Mouse (Mus musculus) liver, embryonic 14.5 days (tissue): ENCODE measurements at regions not wholly inside any gene's neighbourhood (a gene's known extent, or its start where the extent isn't known, plus 50 kb on each side); places are given as distances from the start of the nearest gene placed in this dataset.

Experiments
- ATAC-seq: fragments of 200-750 bp; cut with Nextera tagmentation; 2 replicates; pipeline ENCODE4 v1.8.0; 2017; ENCODE audit warnings: moderate number of reproducible peaks, mild to moderate bottlenecking, moderate library complexity; ENCODE audit not compliant: insufficient read depth
- DNase-seq, 3 experiments: peaks; one replicate each; pipeline ENCODE4 v3.0.0-alpha.2; 2012 to 2013; ENCODE audit warnings: low read depth in 3 of 3, low spot score in 3 of 3
- H3K27ac ChIP-seq: fragments of 300-500 bp; sonication (generic); 2 replicates; pipeline ENCODE4 v1.5.1; 2014; ENCODE audit warnings: moderate library complexity, mild to moderate bottlenecking, control low read depth, inconsistent platforms
- H3K27me3 ChIP-seq: fragments of 300-500 bp; sonication (generic); 2 replicates; pipeline ENCODE4 v1.6.1; 2014; ENCODE audit warnings: mild to moderate bottlenecking, low read length, moderate library complexity; ENCODE audit not compliant: control insufficient read depth, insufficient read depth
- H3K36me3 ChIP-seq: fragments of 300-500 bp; sonication (generic); replicated peaks from 2 replicates; pipeline ENCODE4 v1.6.1; 2014; ENCODE audit warnings: low read depth; ENCODE audit not compliant: control insufficient read depth, insufficient read depth
- H3K4me1 ChIP-seq, 2 experiments: fragments of 200-500 bp in 1 of 2; fragments of 300-500 bp in 1 of 2; sonication (generic) in 1 of 2; replicated peaks; 2 replicates each; pipeline ENCODE4 v1.6.1; 2012 to 2014; ENCODE audit warnings: antibody characterized with exemption in 1 of 2, inconsistent platforms in 1 of 2, low read length in 1 of 2; ENCODE audit not compliant: control insufficient read depth in 2 of 2, insufficient read depth in 2 of 2
- H3K4me2 ChIP-seq: fragments of 300-500 bp; sonication (generic); 2 replicates; pipeline ENCODE4 v1.6.1; 2014; ENCODE audit warnings: low read depth, mild to moderate bottlenecking, control low read depth, moderate library complexity
- H3K4me3 ChIP-seq, 2 experiments: fragments of 200-500 bp in 1 of 2; fragments of 300-500 bp in 1 of 2; sonication (generic) in 1 of 2; 2 replicates each; pipeline ENCODE4 v1.5.1; 2012 to 2014; ENCODE audit warnings: low read depth in 2 of 2, low read length in 2 of 2, mild to moderate bottlenecking in 2 of 2, control low read depth in 1 of 2, inconsistent platforms in 1 of 2, moderate library complexity in 1 of 2; ENCODE audit not compliant: insufficient read depth in 1 of 2
- H3K9ac ChIP-seq: fragments of 300-500 bp; sonication (generic); replicated peaks from 2 replicates; pipeline ENCODE4 v1.6.1; 2014; ENCODE audit warnings: mild to moderate bottlenecking, control low read depth, moderate library complexity
- H3K9me3 ChIP-seq: fragments of 300-500 bp; sonication (generic); 2 replicates; pipeline ENCODE4 v1.6.1; 2016; ENCODE audit warnings: low read length, mixed read lengths; ENCODE audit not compliant: control insufficient read depth
- CTCF ChIP-seq: IDR thresholded peaks from 2 replicates; pipeline ENCODE4 v1.5.1; 2016; ENCODE audit warnings: antibody characterized with exemption, low read depth, control low read depth
- EP300 ChIP-seq: IDR thresholded peaks from 2 replicates; pipeline ENCODE4 v1.6.1; 2016; ENCODE audit warnings: antibody characterized with exemption, low read depth
- WGBS: fragments of 180-500 bp; shearing (Covaris S2); extraction: QIAGEN DNeasy Blood & Tissue Kit; methylation state at CpG from one replicate; pipeline ENCODE4 v1.1.7; 2014; ENCODE audit not compliant: insufficient replicate concordance; 5-methylcytosine and 5-hydroxymethylcytosine counted together

- Histone ChIP-seq H3K9me3 (no peaks in the 10 kb centered on the region), H3K36me3 (no peaks in the 10 kb centered on the region), H3K4me3 (no peak overlapping the region), H3K4me1 (no peaks in the 10 kb centered on the region), H3K4me2 (no peak overlapping the region), H3K9ac (no peak overlapping the region), H3K27ac (no peak overlapping the region), H3K27me3 (no peaks in the 10 kb centered on the region)
- WGBS: 26% methylated on average over 5 of the region's 5 CpGs
- ATAC-seq (no peak), DNase-seq (no peak)
- TF ChIP-seq EP300: no peak
- peak; percentile 41; the same call in 1 of the 2 replicates for TF ChIP-seq CTCF
Observed at GRCm38 (mm10) chr7:35958731-35959130, 155.9 kb upstream of the Zfp507 start.

GRCm38 (mm10) chr7:35958052-35958451, 155.2 kb upstream of the Zfp507 start:
- H3K4me1 ChIP-seq: no peaks in the 10 kb centered on the region
- H3K27ac ChIP-seq: no peak overlapping the region
- H3K9me3 ChIP-seq: no peaks in the 10 kb centered on the region
- no peak overlapping the region for H3K4me2 ChIP-seq
- H3K9ac ChIP-seq: no peak overlapping the region
- DNase-seq (no peak), ATAC-seq (no peak)
- H3K36me3 ChIP-seq: no peaks in the 10 kb centered on the region
- TF ChIP-seq CTCF (no peak), EP300 (no peak)
- H3K4me3 ChIP-seq: no peak overlapping the region
- 13% methylated on average over 2 of the region's 2 CpGs for WGBS
- no peaks in the 10 kb centered on the region for H3K27me3 ChIP-seq

- ATAC-seq (no peak), DNase-seq (no peak)
- Histone ChIP-seq H3K4me1 (no peaks in the 10 kb centered on the region), H3K9ac (no peak overlapping the region), H3K27ac (no peak overlapping the region), H3K36me3 (no peaks in the 10 kb centered on the region), H3K4me2 (no peak overlapping the region), H3K27me3 (no peaks in the 10 kb centered on the region), H3K4me3 (no peak overlapping the region), H3K9me3 (no peaks in the 10 kb centered on the region)
- no peak for TF ChIP-seq CTCF
- WGBS: 35% methylated on average over 6 of the region's 6 CpGs
Observed at GRCm38 (mm10) chr7:35948794-35949193, 146.0 kb upstream of the Zfp507 start.

GRCm38 (mm10) chr7:35948389-35948788, 145.6 kb upstream of the Zfp507 start:
- Histone ChIP-seq H3K27ac (no peak overlapping the region), H3K4me2 (no peak overlapping the region), H3K4me1 (no peaks in the 10 kb centered on the region), H3K9me3 (no peaks in the 10 kb centered on the region), H3K36me3 (no peaks in the 10 kb centered on the region), H3K9ac (no peak overlapping the region), H3K27me3 (no peaks in the 10 kb centered on the region), H3K4me3 (no peak overlapping the region)
- ATAC-seq (no peak), DNase-seq (no peak)
- WGBS: 4% methylated on average over 13 of the region's 13 CpGs
- no peak for TF ChIP-seq EP300
- no peak for TF ChIP-seq CTCF

GRCm38 (mm10) chr7:35941086-35941485, 138.3 kb upstream of the Zfp507 start:
- Histone ChIP-seq H3K4me3 (no peak overlapping the region), H3K9me3 (no peaks in the 10 kb centered on the region), H3K27ac (no peak overlapping the region), H3K4me2 (no peak overlapping the region), H3K27me3 (no peaks in the 10 kb centered on the region), H3K4me1 (no peaks in the 10 kb centered on the region), H3K36me3 (no peaks in the 10 kb centered on the region), H3K9ac (no peak overlapping the region)
- no peak for ATAC-seq
- WGBS: 63% methylated on average over 3 of the region's 3 CpGs
- no peak for DNase-seq
- TF ChIP-seq EP300: no peak
